Mouse (Mus musculus) left cerebral cortex, postnatal 14 days (tissue): Measurements from ENCODE around the gene Fam173a. TPM values are rescaled to one million over a fixed set of nuclear protein-coding genes. Genes with fewer than 3 reads are reported as not detected.

Experiments used
- DNase-seq, 2 experiments: peaks; one replicate each; pipeline ENCODE4 v3.0.0; 2021 to 2022; ENCODE audit warnings: low spot score in 2 of 2, mixed read lengths in 1 of 2
- intact Hi-C: fragments of 180-260 bp; cut with DNase I; formaldehyde crosslinking; loops from one replicate; pipeline ENCODE4 v1.15.1; 2025
- total RNA-seq, 2 experiments: library from RNA; stranded (reverse); gene quantifications; 2 replicates each; pipeline ENCODE4 v1.2.3; 2021

Fam173a gene
- total RNA-seq, 2 experiments from 2014 or later: 82.7 to 87.4 TPM

- intact Hi-C loops: no loop called here
- DNase-seq: no peak
Observed at GRCm38 (mm10) chr17:25783086-25783485, 9.6 kb downstream of the Fam173a start.

GRCm38 (mm10) chr17:25781339-25781738 lies 11.4 kb downstream of the Fam173a start:
- DNase-seq: no peak
- intact Hi-C loops: no loop called here

- no peak for DNase-seq
- intact Hi-C loops: no loop called here
Observed at GRCm38 (mm10) chr17:25777948-25778347, 14.8 kb downstream of the Fam173a start.

GRCm38 (mm10) chr17:25775318-25776062 lies 17.2 kb downstream of the Fam173a start:
- no peak for DNase-seq
- intact Hi-C loops: no loop called here

- intact Hi-C loops: loop anchor here (2.0 to 5.0 kb wide), 2 partner anchors 27 to 41 kb away; no protein-coding TSS in a partner anchor
- DNase-seq: peak; percentile 98 to 99
Observed at GRCm38 (mm10) chr17:25773549-25774120, 19.1 kb downstream of the Fam173a start, which contains the start of gene Narfl. Narfl (plus strand) TSS chr17:25773776.

- no peak for DNase-seq
- intact Hi-C loops: no loop called here
Observed at GRCm38 (mm10) chr17:25769331-25769730, 23.4 kb downstream of the Fam173a start.

- intact Hi-C loops: no loop called here
- no peak for DNase-seq
Observed at GRCm38 (mm10) chr17:25765886-25766285, 26.8 kb downstream of the Fam173a start.

- intact Hi-C loops: no loop called here
- DNase-seq: no peak
Observed at GRCm38 (mm10) chr17:25762591-25762990, 30.1 kb downstream of the Fam173a start.

GRCm38 (mm10) chr17:25761561-25761970 lies 31.1 kb downstream of the Fam173a start:
- DNase-seq: peak; percentile 54 to 86
- intact Hi-C loops: no loop called here

- intact Hi-C loops: no loop called here
- DNase-seq: peak in 1 of 2 experiments; percentile 54
Observed at GRCm38 (mm10) chr17:25760148-25760547, 32.6 kb downstream of the Fam173a start.

GRCm38 (mm10) chr17:25757691-25758090 lies 35.0 kb downstream of the Fam173a start:
- DNase-seq: no peak
- intact Hi-C loops: no loop called here

- intact Hi-C loops: no loop called here
- no peak for DNase-seq
Observed at GRCm38 (mm10) chr17:25756378-25757242, 36.1 kb downstream of the Fam173a start.

- no peak for DNase-seq
- intact Hi-C loops: no loop called here
Observed at GRCm38 (mm10) chr17:25755627-25756377, 36.9 kb downstream of the Fam173a start.

- intact Hi-C loops: no loop called here
- DNase-seq: no peak
Observed at GRCm38 (mm10) chr17:25755086-25755485, 37.6 kb downstream of the Fam173a start.

GRCm38 (mm10) chr17:25754241-25754640 lies 38.5 kb downstream of the Fam173a start, which contains the start of gene Msln:
Msln (minus strand) TSS chr17:25754378.
- intact Hi-C loops: no loop called here
- DNase-seq: no peak

GRCm38 (mm10) chr17:25751446-25751845 lies 41.3 kb downstream of the Fam173a start:
- peak in 1 of 2 experiments; percentile 41 for DNase-seq
- intact Hi-C loops: no loop called here

- no peak for DNase-seq
- intact Hi-C loops: no loop called here
Observed at GRCm38 (mm10) chr17:25749314-25749713, 43.4 kb downstream of the Fam173a start.

- intact Hi-C loops: no loop called here
- DNase-seq: no peak
Observed at GRCm38 (mm10) chr17:25748238-25748637, 44.5 kb downstream of the Fam173a start.

- intact Hi-C loops: no loop called here
- no peak for DNase-seq
Observed at GRCm38 (mm10) chr17:25744311-25744710, 48.4 kb downstream of the Fam173a start.
